10 mouse cellular contexts compared by ENCODE assay signal in the genomic region with DNA sequence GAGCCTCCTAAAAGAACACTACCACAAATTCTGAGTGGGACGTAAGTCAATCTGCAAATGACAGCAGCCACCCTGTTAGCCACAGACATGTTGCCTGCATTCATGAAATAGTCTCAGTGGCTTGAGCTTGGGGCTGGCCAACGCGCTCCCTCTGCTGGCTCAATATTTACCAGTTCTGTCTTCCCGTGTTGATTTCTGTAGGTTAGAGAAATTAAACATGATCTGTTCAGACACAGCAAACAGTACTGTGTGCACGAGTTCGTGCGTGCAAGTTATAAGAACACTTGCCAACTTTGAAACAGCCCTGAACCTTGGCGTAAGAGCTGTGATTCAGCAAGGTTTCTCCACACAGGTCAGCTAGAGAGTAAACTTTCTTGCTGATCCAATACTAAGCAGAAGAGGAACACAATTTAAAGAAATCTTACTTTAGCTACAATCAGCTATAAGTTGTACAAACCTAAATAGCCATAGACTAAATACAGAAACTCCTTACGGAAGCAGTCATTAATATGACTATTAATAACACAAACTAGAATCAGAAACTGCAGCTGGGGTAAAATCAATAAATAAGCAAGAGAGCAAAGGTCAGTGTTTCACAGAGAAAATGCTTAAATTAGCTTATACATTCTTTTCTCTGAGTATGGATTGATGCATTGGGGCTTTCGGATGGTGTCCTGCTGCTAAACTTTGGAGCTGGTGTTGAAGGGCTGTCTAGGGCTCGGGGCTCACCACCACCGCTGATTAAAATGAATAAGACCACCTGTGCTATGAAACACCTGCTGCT. TPM values are rescaled to one million over a fixed set of nuclear protein-coding genes. Genes with fewer than 3 reads are reported as not detected.
DNase-seq lines count a peak whose midpoint lies in the region; ATAC-seq and TF ChIP-seq lines count a peak whose summit lies in the region.
"Had no signal": no experiment of that assay in that cellular context is flagged by ENCODE, and none has a peak within 500 bp of the region (broad histone marks: within the 10 kb centered on the region; RNA-seq: fewer than 3 reads in every experiment).

No protein-coding gene starts in this region.

- H3K27ac ChIP-seq in heart, embryonic 10.5 days, result no peak overlapping the region
- H3K27ac ChIP-seq in cortical plate, adult 2 months (ENCODE audit: insufficient read depth, low read length), result no peak overlapping the region
- no peak overlapping the region for H3K27ac ChIP-seq in intestine, embryonic 16.5 days (ENCODE audit: low read length)
- H3K27ac ChIP-seq in limb, embryonic 13.5 days, result no peak overlapping the region
- H3K27ac ChIP-seq: heart, embryonic 15.5 days; neural tube, embryonic 12.5 days had no signal

- no peaks in the 10 kb centered on the region for H3K9me3 ChIP-seq in heart, embryonic 10.5 days
- no peaks in the 10 kb centered on the region for H3K9me3 ChIP-seq in intestine, embryonic 16.5 days (ENCODE audit: control insufficient read depth, low read length)
- H3K9me3 ChIP-seq in limb, embryonic 13.5 days, result no peaks in the 10 kb centered on the region
- H3K9me3 ChIP-seq: heart, embryonic 15.5 days; neural tube, embryonic 12.5 days had no signal

- DNase-seq in heart, postnatal 10 days, result peak; percentile 11 to 25
- DNase-seq in heart, embryonic 10.5 days (ENCODE audit: low spot score), result no peak
- DNase-seq in Muller cell, postnatal 12 days (ENCODE audit: inconsistent ontology term), result peak; percentile 54
- DNase-seq in right cerebral cortex, postnatal 4 days, result peak; percentile 33
- DNase-seq in thymus, postnatal 0 days (ENCODE audit: low spot score), result no peak

- no peak for TF ChIP-seq POLR2A in cortical plate, adult 2 months (IDR thresholded peaks at IDR 0.05; ENCODE audit: extremely low read depth, insufficient read depth, low read length)

- ATAC-seq in intestine, embryonic 16.5 days, result peak; percentile 95
- ATAC-seq in limb, embryonic 13.5 days (ENCODE audit: low FRiP score, low read depth), result peak; percentile 67; the same call in 1 of the 2 replicates

- H3K4me3 ChIP-seq in heart, embryonic 10.5 days, result no peak overlapping the region
- no peak overlapping the region for H3K4me3 ChIP-seq in cortical plate, adult 2 months (ENCODE audit: insufficient read depth, low read length)
- 0 out of 2 replicates have a peak overlapping the region, but pooled peaks have one; percentile 18 for H3K4me3 ChIP-seq in intestine, embryonic 16.5 days (ENCODE audit: low read length)
- H3K4me3 ChIP-seq in limb, embryonic 13.5 days, result no peak overlapping the region
- H3K4me3 ChIP-seq: heart, embryonic 15.5 days; neural tube, embryonic 12.5 days had no signal

- peak; percentile 48 for TF ChIP-seq CTCF in cortical plate, adult 2 months (IDR thresholded peaks at IDR 0.05; ENCODE audit: extremely low read depth, insufficient read depth, low read length)

- H3K4me2 ChIP-seq in intestine, embryonic 16.5 days (ENCODE audit: low read depth, low read length), result peak overlapping the region; percentile 32; the same call in 1 of the 2 replicates
- H3K4me2 ChIP-seq in limb, embryonic 13.5 days (replicated peaks), result no peak overlapping the region
- H3K4me2 ChIP-seq: heart, embryonic 15.5 days; neural tube, embryonic 12.5 days had no signal

- intact Hi-C loops in heart, postnatal 10 days (cut with DNase I), result loop anchor here (2.0 kb wide), 1 partner anchor 90 kb away; no protein-coding TSS in a partner anchor

- no peaks in the 10 kb centered on the region for H3K27me3 ChIP-seq in heart, embryonic 10.5 days (ENCODE audit: insufficient read depth, poor library complexity, severe bottlenecking)
- H3K27me3 ChIP-seq in intestine, embryonic 16.5 days (replicated peaks; ENCODE audit: control insufficient read depth, insufficient read depth, low read length), result no peaks in the 10 kb centered on the region
- no peaks in the 10 kb centered on the region for H3K27me3 ChIP-seq in limb, embryonic 13.5 days
- H3K27me3 ChIP-seq: heart, embryonic 15.5 days; neural tube, embryonic 12.5 days had no signal

- H3K9ac ChIP-seq in intestine, embryonic 16.5 days (ENCODE audit: low read depth, low read length), result no peak overlapping the region
- H3K9ac ChIP-seq in limb, embryonic 13.5 days, result no peak overlapping the region
- H3K9ac ChIP-seq: heart, embryonic 15.5 days; neural tube, embryonic 12.5 days had no signal

- no peaks in the 10 kb centered on the region for H3K4me1 ChIP-seq in heart, embryonic 10.5 days
- no peaks in the 10 kb centered on the region for H3K4me1 ChIP-seq in cortical plate, adult 2 months (ENCODE audit: control insufficient read depth, insufficient read depth, low read length)
- no peaks in the 10 kb centered on the region for H3K4me1 ChIP-seq in intestine, embryonic 16.5 days (ENCODE audit: control insufficient read depth, insufficient read depth, low read length)
- no peaks in the 10 kb centered on the region for H3K4me1 ChIP-seq in limb, embryonic 13.5 days
- H3K4me1 ChIP-seq: heart, embryonic 15.5 days; neural tube, embryonic 12.5 days had no signal

- no peaks in the 10 kb centered on the region for H3K36me3 ChIP-seq in heart, embryonic 10.5 days
- no peaks in the 10 kb centered on the region for H3K36me3 ChIP-seq in intestine, embryonic 16.5 days (ENCODE audit: control insufficient read depth, insufficient read depth, low read length)
- H3K36me3 ChIP-seq in limb, embryonic 13.5 days, result no peaks in the 10 kb centered on the region
- H3K36me3 ChIP-seq: heart, embryonic 15.5 days; neural tube, embryonic 12.5 days had no signal

- WGBS in heart, embryonic 10.5 days, result 68% methylated on average over 12 of the region's 12 CpGs
- 35% methylated on average over 12 of the region's 12 CpGs for WGBS in intestine, embryonic 16.5 days
- whole genome bisulfite sequencing in limb, embryonic 13.5 days, result 60% methylated on average over 12 of the region's 12 CpGs

RNA-seq across cellular contexts. Expression of a gene that starts 31.9 kb away (rescaled TPM):
- not detected for total RNA-seq in heart, postnatal 10 days (2021)
- polyA plus RNA-seq in heart, embryonic 10.5 days (2016; fragmentation: Nextera tagmentation; extraction: Ambion mirVana), result not detected in 2 replicates
- 0.04 TPM in 1 of 2 replicates, not detected in the other for polyA plus RNA-seq in cortical plate, adult 2 months (2012; rRNA removed)
- polyA plus RNA-seq in intestine, embryonic 16.5 days (2015; fragmentation: Nextera tagmentation; extraction: Ambion mirVana), result not detected in 2 replicates
- not detected in 2 replicates for polyA plus RNA-seq in limb, embryonic 13.5 days (2015; fragmentation: Nextera tagmentation; extraction: Ambion mirVana)
- polyA plus RNA-seq in thymus, postnatal 0 days (2015; fragmentation: Nextera tagmentation; extraction: Ambion mirVana), result 0.09 TPM in 2 replicates
- polyA plus RNA-seq: heart, embryonic 15.5 days; neural tube, embryonic 12.5 days had no signal

Comparison
In these comparisons a context has a peak if more than half of its experiments do, and no peak if none do; other contexts are left out.
1. DNase-seq: peak in heart, postnatal 10 days (2 of 2), Muller cell, postnatal 12 days (single experiment) and right cerebral cortex, postnatal 4 days (single experiment); none in heart, embryonic 10.5 days (single experiment) and thymus, postnatal 0 days (single experiment).